Mouse (Mus musculus): ENCODE results near the gene Itga3.
A peak's percentile ranks its signal among the peaks of the same experiment; 100 is the strongest.

The Itga3 gene

DNA sequence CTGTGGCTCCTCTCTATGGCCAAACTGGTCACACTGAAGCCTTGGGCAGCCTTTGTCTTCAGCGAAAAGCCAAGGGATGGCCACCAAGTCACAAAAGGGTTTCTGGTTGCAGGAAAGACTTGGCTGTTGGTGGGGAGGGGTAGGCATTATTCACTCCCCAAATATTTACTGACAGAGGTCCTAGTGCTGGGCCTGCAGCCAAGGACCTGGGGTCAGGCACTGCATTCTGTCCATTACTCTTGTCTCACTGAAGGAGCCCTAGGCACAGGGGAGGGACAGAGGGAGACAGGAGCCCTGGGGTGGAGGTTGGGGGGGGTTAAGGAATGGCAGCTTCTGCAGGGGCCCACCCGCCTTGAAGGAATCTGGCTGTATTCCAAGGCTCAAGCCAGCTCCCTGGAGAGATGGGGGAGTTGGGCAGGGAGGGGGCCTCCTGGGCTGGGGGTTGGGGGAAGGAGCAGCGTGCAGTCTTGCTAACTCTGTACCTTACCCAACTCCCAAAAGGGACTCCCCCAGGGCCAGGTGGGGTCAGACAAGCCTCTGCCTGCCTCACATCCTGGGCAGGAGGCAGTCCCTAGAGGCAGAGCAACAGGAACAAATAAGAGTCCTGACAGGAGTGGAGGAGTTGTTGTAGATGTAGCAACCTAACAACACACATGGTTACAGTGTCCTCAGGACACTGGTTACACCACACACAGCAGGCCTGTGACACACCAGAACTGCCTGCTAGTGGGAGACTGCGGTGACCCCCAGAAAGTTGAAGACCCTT lies 20.2 kb upstream of the Itga3 start:
- no peak for DNase-seq (ENCODE audit: low read depth, low spot score)

- no peak for DNase-seq (ENCODE audit: low read depth, low spot score)
Measured at GRCm38 (mm10) chr11:95095596-95095995, 19.0 kb upstream of the Itga3 start.

DNA sequence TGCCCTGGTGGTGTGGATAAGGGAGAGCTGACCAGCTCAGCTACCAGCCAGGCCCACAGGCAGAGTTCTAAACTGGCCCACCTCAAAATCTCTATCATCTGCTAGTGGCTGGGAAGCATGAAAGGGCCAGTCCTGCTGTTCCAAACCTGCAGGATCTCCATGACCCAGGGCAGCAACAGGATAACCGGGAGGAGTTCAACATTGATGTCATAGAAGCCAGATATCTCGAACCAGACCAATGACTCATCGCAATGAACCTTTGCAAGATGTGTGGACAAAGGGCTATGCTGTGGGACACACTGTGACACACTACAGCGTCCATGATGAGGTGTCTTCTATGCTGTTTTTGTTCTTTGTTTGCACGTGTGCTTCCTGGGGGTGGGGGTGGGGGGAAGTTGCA lies 16.5 kb upstream of the Itga3 start:
- no peak for DNase-seq (ENCODE audit: low read depth, low spot score)

GRCm38 (mm10) chr11:95088857-95089779 lies 12.5 kb upstream of the Itga3 start:
- DNase-seq (ENCODE audit: low read depth, low spot score) = no peak

DNA sequence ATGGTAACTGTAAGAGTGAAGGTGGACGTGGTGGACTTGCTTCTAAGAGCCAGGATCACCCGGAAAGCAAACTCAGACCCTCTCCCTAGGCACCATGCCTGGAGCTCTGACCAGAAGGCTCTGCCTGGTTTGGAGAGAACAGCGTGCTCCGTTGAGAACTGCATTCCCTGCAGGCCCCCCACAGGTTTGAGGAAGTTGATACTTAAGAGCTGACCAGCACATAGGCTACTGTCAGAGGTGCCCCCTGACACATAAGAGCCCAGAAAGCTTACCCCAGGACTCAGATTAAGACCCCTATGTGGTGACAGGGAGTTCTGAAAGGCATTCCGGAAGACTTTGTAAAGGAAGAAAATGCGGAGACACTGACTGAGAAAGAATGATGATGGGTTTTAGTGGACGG lies 11.7 kb upstream of the Itga3 start:
- DNase-seq (ENCODE audit: low read depth, low spot score) = no peak

- DNase-seq (ENCODE audit: low read depth, low spot score) = no peak
Measured at GRCm38 (mm10) chr11:95087301-95088228, 11.0 kb upstream of the Itga3 start.

GRCm38 (mm10) chr11:95086229-95086628 lies 9.6 kb upstream of the Itga3 start:
- no peak for DNase-seq (ENCODE audit: low read depth, low spot score)

DNA sequence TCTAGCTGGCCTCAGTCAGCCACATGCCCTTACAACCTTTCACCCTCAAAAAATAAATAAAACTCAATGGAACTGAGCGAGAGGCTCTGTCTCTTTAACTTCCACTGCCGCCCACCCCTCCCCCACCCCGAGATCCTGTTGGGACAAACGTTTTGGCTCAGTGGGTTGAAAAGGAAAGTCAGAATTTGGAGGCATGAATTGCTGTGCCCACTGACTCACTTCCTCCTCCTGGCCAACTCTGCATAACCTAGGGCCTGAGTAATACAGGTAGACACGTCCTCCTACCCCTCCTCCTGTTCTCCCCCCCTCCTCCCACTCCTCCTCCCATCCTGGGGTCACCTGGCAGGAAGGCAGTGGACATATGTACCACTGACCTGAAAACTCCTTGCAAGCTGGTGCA lies 9.1 kb upstream of the Itga3 start:
- no peak for DNase-seq (ENCODE audit: low read depth, low spot score)

GRCm38 (mm10) chr11:95084811-95085382 lies 8.3 kb upstream of the Itga3 start:
- peak; percentile 68 for DNase-seq (ENCODE audit: low read depth, low spot score)

- no peak for DNase-seq (ENCODE audit: low read depth, low spot score)
Measured at GRCm38 (mm10) chr11:95084175-95084574, 7.6 kb upstream of the Itga3 start.

DNA sequence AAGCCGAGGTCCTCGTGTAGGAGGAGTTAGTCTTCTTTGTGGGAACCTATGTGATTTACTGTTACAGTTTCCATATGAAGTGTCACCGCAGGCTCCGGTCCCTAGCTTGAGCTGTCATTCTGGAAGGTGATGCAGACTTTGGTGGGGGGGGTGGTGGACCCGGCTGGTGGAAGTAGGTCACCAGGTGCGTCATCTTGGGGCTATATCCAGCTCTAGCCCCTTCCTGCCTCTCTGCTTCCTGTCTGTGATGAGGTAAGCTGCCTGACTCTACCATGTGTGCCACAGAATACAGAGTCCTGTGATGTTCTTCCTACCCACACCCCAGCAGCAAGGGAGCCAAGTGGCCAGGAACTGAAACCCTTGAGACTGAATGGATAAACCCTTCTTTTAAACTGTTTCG lies 6.3 kb upstream of the Itga3 start:
- no peak for DNase-seq (ENCODE audit: low read depth, low spot score)

DNA sequence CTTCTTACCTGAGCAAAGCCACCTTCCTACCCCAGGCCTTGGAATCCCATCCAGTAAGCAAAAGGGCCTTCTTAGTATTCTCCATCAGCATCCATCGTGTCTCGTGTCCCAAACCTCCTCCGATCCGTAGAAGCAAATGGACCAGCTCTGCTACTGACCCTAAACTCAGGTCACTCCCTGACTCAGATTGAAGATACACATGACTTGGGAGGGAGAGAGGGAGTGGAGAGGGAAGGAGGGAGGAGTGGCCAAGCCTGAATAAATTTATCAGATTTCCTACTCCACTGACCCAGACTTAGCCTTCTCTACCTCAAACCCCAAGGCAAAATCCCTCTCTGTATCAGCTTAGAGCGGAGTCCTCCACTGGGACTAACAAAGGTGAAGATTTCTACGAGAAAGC lies 4.2 kb upstream of the Itga3 start:
- DNase-seq (ENCODE audit: low read depth, low spot score) = no peak

- no peak for DNase-seq (ENCODE audit: low read depth, low spot score)
Measured at GRCm38 (mm10) chr11:95079256-95079875, 2.8 kb upstream of the Itga3 start.

DNA sequence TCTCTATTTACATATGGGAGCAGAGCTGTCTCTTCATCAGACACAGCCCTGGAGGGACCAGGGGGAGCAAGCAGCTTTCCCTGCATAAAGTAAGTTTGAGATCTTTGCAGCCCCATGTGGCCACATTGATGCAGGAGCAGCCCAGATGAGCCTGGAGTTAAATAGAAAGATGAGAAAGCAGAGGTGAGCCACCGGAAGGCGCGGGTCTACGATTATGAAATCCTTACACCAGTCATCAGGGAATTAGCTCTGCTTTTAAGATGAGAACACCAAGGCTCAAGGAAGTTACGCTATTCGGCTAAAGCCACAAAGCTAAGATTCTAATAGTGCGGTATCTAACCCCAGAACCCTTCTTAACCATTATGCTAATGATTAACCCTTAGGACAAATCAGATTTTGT lies 1.4 kb upstream of the Itga3 start:
- no peak for DNase-seq (ENCODE audit: low read depth, low spot score)

DNA sequence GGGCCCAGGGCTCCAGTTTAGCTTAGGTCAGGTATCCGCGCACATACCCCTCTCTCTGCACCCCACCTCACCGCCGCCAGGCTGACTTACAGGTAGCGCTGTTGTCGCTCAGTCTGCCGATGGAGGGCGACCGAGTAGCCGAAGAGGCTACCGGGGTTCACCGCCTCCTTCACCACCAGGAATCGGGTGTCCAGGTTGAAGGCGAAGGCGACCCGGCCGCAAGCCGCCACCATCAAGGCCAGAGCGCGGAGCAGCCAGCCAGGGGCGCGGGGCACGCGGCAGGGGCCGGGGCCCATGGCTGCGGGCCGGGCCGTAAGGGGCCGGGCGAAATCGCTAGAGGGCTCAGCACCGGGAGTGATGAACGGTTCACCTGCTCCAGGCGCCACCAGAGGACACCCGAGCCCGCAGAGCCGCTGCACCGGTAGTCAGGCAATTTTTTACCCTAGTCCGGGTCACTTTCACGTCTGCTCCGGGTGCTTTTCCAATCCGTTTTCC lies 513 bp downstream of the Itga3 start:
- peak; percentile 75 for DNase-seq (ENCODE audit: low read depth, low spot score)

DNA sequence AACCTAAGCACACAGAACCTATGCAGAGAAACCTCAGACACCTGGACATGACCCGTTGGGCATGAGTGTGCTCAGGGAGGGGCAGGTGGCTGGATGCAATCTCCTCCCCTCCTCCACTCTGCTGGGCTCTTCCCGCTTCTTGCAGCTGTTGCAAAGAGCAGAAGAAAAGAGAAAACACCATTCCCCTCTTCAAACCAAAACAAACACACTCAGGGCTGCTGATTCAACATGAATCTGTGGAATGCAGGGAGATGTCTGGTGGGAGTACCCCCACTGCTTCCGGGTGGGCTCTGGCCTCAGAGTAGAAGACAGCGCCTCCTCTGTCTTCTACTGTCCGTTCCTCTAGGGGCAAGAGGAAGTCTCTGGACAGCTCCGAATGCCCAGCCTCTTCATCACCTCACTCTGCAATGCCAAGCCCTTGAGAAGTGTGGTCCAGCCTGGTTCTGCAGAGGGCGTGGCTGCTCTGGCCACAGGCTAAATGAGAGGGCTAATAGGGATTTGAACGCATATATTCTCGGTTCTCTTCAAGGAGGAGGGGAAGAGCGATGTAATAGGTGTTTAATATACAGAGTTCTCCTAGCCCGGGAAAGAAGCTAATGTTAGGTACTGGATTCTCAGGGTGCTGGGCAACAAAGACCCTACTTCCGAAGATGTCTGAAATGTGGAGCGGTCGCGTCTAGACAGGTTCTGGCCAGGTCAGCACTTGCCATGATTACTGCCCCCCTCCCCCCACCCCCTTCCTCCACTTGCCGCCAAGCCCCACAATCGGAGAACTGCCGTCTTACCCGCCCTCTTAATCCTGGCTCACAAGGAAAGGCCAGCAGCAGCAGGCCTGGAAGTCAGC lies 1.2 kb downstream of the Itga3 start:
- no peak for DNase-seq (ENCODE audit: low read depth, low spot score)

DNA sequence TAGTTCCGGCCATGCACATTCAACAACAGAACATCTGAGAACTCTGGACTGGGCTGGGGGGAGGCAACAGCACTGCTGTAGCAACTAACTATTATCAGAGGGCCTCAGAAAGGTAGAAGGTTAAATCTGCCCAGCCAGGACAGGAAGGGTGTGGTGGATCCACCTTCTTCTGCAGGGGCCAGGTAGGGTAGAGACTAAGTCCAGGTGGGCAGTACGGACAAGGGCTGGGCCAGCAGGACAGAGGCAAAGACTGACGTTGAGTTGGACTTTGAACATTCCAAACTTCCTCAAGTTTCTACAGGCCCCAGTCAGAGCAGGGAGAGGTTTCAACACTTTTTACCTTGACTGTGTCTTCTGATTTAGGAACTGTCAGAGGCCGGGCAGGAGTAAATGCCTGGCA lies 1.9 kb downstream of the Itga3 start:
- DNase-seq (ENCODE audit: low read depth, low spot score) = no peak

- DNase-seq (ENCODE audit: low read depth, low spot score) = no peak
Measured at GRCm38 (mm10) chr11:95073835-95074234, 2.8 kb downstream of the Itga3 start.

- no peak for DNase-seq (ENCODE audit: low read depth, low spot score)
Measured at GRCm38 (mm10) chr11:95072804-95073203, 3.8 kb downstream of the Itga3 start.

DNA sequence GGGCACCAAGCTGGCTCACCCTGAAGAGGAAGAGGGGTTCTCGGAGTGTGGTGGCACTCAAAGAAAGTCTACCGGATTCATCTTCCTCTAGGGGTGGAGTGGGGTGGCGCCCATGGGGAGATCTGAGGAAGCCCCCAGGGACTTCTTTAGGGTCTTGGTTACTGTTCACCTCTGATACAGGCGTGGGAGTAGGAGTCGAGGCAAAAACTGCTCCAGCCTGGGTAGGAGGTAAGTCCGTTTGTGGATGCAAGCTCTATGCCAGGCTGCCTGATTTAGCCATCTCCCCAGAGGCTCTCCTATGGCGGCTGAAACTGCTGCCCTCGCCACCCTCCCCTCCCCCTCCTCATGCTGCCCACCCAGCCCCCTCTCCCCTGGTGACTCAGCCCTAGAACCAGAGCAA lies 4.5 kb downstream of the Itga3 start:
- DNase-seq (ENCODE audit: low read depth, low spot score) = no peak

All from WW6 (cell line).